Mouse (Mus musculus): ENCODE measurements around the gene Dgkz. TPM values are rescaled to one million over a fixed set of nuclear protein-coding genes. Genes with fewer than 3 reads are reported as not detected.

Dgkz gene
- polyA plus RNA-seq, 1 experiment from 2014 or later, result 24.1 TPM

DNA sequence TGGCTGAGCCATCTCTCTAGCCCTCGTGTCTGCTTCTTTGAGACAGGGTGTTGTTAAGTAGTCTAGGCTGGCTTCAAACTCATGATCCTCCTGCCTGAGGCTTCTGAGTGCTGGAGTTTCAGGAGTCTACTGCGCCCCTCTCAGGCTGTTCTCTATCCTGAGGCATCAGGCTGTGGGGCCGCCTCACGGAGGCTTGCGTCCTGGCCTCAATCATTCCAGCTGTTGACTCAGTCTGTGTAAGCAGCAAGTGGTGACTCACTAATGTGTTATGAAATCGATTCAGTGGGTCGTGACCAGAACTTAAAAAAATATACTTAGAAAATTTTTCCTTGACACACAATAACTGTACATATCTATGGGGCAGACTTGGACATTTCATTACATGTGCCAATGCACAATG, 29.0 kb upstream of the Dgkz start:
- Histone ChIP-seq H3K27ac (ENCODE audit: low read depth, low read length) (no peak overlapping the region), H3K9me3 (ENCODE audit: control insufficient read depth, low read length) (no peaks in the 10 kb centered on the region), H3K27me3 (ENCODE audit: control insufficient read depth, insufficient read depth, low read length) (peaks cover 4% of the 10 kb centered on the region; the same call in 1 of the 2 replicates), H3K36me3 (ENCODE audit: control insufficient read depth, insufficient read depth, low read length) (no peaks in the 10 kb centered on the region), H3K9ac (ENCODE audit: low read depth, low read length) (no peak overlapping the region), H3K4me1 (replicated peaks; ENCODE audit: control insufficient read depth, insufficient read depth, low read length) (no peaks in the 10 kb centered on the region), H3K4me2 (replicated peaks; ENCODE audit: low read depth, low read length) (no peak overlapping the region), H3K4me3 (ENCODE audit: low read depth, low read length) (no peak overlapping the region)
- WGBS, result 78% methylated on average over 7 of the region's 7 CpGs
- no peak for DNase-seq (ENCODE audit: low spot score)
- no peak for ATAC-seq (ENCODE audit: low FRiP score)

DNA sequence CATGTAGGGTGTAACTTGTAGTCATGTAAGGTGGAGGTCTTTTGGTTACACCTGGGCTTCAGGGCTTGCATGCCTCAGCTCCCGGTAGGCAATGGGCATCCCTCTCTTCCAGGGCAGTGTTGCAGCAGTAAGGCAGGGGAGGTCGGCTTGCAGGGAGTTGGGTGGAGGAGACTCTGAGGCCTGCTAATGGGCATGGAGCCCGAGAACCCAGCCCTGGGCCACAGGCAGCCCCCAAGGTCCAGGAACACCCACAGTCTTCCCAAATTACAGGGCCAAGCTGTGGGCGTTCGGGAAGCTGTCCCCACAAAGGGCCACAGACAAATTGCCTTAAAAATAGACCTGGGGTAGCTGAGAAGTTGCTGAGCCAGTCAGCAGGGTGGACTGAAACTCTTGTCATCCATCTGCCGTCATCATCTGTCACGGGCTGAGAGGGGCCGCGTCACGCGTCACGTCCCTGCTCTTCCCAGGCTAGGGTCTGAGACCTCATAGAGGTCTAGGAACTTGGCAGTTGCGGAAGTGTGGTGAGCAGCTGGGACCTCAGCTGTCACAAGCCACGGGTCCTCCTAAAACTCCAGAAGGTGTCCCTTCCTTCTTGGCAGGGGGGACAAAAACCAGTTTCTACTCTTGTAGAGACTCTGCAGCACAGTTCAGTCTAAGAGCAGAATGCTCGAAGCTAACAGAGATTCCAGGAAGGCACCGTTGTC, 22.4 kb upstream of the Dgkz start:
- H3K27ac ChIP-seq (ENCODE audit: low read depth, low read length), result no peak overlapping the region
- no peak overlapping the region for H3K4me2 ChIP-seq (replicated peaks; ENCODE audit: low read depth, low read length)
- no peak for DNase-seq (ENCODE audit: low spot score)
- no peaks in the 10 kb centered on the region for H3K4me1 ChIP-seq (replicated peaks; ENCODE audit: control insufficient read depth, insufficient read depth, low read length)
- ATAC-seq (ENCODE audit: low FRiP score), result no peak
- no peak overlapping the region for H3K4me3 ChIP-seq (ENCODE audit: low read depth, low read length)
- H3K9ac ChIP-seq (ENCODE audit: low read depth, low read length), result no peak overlapping the region
- WGBS, result 80% methylated on average over 16 of the region's 16 CpGs
- H3K27me3 ChIP-seq (ENCODE audit: control insufficient read depth, insufficient read depth, low read length), result no peaks in the 10 kb centered on the region
- no peaks in the 10 kb centered on the region for H3K36me3 ChIP-seq (ENCODE audit: control insufficient read depth, insufficient read depth, low read length)
- no peaks in the 10 kb centered on the region for H3K9me3 ChIP-seq (ENCODE audit: control insufficient read depth, low read length)

DNA sequence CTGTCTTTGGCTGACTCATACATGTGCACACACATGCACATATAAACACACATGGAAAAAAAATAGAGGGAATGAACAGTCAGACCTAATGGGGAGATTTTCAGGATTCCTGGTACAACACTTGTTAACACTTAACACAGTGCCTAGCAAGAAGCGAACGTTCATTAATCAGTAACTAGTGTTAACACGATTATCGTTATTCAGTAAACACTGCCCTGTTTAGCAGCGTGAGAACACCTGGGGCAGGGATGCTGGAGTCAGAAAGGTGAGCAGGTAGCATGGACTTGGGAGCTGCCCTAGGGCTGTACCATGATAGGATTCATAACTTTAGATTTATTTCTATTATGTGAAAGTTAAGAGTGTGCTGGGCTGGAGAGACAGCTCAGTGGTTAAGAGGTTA, 20.3 kb upstream of the Dgkz start:
- Histone ChIP-seq H3K4me1 (replicated peaks; ENCODE audit: control insufficient read depth, insufficient read depth, low read length) (no peaks in the 10 kb centered on the region), H3K27ac (ENCODE audit: low read depth, low read length) (no peak overlapping the region), H3K4me3 (ENCODE audit: low read depth, low read length) (no peak overlapping the region), H3K9ac (ENCODE audit: low read depth, low read length) (no peak overlapping the region), H3K4me2 (replicated peaks; ENCODE audit: low read depth, low read length) (no peak overlapping the region), H3K36me3 (ENCODE audit: control insufficient read depth, insufficient read depth, low read length) (no peaks in the 10 kb centered on the region), H3K27me3 (ENCODE audit: control insufficient read depth, insufficient read depth, low read length) (no peaks in the 10 kb centered on the region), H3K9me3 (ENCODE audit: control insufficient read depth, low read length) (no peaks in the 10 kb centered on the region)
- WGBS, result 78% methylated on average over 5 of the region's 5 CpGs
- DNase-seq (ENCODE audit: low spot score) (no peak), ATAC-seq (ENCODE audit: low FRiP score) (no peak)

DNA sequence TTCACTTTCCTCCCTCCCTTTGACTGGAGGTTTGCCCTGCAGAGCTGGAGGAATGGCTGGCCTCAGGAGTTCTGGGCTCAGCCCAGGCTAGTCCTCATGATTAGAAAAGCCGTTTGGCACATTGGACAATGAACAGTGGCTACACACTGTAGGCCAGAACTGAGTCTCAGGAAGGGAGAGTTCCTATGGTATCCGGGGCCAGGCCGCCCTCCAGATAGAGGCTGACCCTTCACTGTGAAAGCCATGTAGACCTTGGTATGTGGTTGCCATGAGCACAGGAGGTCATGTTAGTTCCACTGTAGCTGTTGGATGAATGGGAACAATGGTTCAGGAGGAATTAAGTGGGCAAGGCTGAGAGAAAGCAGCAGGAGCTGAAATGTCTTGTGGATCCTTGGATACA, 17.7 kb upstream of the Dgkz start:
- no peak for ATAC-seq (ENCODE audit: low FRiP score)
- no peak for DNase-seq (ENCODE audit: low spot score)
- H3K9ac ChIP-seq (ENCODE audit: low read depth, low read length), result no peak overlapping the region
- 62% methylated on average over 3 of the region's 3 CpGs for WGBS
- no peaks in the 10 kb centered on the region for H3K27me3 ChIP-seq (ENCODE audit: control insufficient read depth, insufficient read depth, low read length)
- H3K4me3 ChIP-seq (ENCODE audit: low read depth, low read length), result no peak overlapping the region
- H3K9me3 ChIP-seq (ENCODE audit: control insufficient read depth, low read length), result no peaks in the 10 kb centered on the region
- H3K4me1 ChIP-seq (replicated peaks; ENCODE audit: control insufficient read depth, insufficient read depth, low read length), result no peaks in the 10 kb centered on the region
- H3K4me2 ChIP-seq (replicated peaks; ENCODE audit: low read depth, low read length), result no peak overlapping the region
- H3K27ac ChIP-seq (ENCODE audit: low read depth, low read length), result no peak overlapping the region
- no peaks in the 10 kb centered on the region for H3K36me3 ChIP-seq (ENCODE audit: control insufficient read depth, insufficient read depth, low read length)

DNA sequence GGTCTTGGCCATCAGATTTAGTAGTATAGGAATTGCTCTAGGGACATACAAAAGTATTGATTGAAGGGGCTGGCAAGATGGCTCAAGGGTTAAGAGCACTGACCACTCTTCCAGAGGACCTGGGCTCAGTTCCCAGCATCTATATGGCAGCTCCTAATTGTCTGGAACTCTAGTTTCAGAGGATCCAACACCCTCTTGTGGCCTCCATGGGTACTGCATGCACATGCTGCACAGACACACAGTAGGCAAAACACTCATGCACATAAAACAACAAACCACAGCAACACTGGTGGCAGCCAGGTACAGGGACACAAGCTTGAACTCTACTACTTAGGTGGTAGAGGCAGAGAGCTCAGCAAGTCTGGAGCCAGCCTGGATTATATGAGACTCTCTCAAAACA, 14.1 kb upstream of the Dgkz start:
- Histone ChIP-seq H3K4me3 (ENCODE audit: low read depth, low read length) (no peak overlapping the region), H3K27ac (ENCODE audit: low read depth, low read length) (no peak overlapping the region), H3K4me2 (replicated peaks; ENCODE audit: low read depth, low read length) (no peak overlapping the region), H3K4me1 (replicated peaks; ENCODE audit: control insufficient read depth, insufficient read depth, low read length) (no peaks in the 10 kb centered on the region; the same call in 1 of the 2 replicates), H3K9ac (ENCODE audit: low read depth, low read length) (no peak overlapping the region), H3K36me3 (ENCODE audit: control insufficient read depth, insufficient read depth, low read length) (no peaks in the 10 kb centered on the region), H3K27me3 (ENCODE audit: control insufficient read depth, insufficient read depth, low read length) (no peaks in the 10 kb centered on the region), H3K9me3 (ENCODE audit: control insufficient read depth, low read length) (no peaks in the 10 kb centered on the region)
- ATAC-seq (ENCODE audit: low FRiP score), result no peak
- DNase-seq (ENCODE audit: low spot score), result no peak

DNA sequence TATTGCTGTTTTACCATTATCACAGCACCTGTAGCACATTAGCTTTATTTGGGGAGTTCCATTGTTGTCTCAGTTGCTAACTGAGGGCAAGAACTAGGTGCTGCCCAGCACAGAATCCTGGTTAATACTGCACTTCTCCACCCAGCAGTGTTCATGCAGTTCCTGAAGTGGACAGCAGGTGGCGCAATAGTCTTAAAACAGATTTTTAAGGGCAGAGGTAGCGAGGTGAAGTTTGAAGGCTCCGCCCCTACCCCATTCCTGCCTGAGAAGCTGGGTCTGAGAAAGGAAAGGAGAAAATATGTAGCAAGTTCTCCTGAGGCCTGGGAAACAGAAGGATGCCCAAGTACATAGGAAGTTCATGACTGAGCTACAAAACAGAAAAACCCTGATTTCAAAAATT, 11.9 kb upstream of the Dgkz start:
- DNase-seq (ENCODE audit: low spot score) (peak; percentile 92), ATAC-seq (ENCODE audit: low FRiP score) (no peak)
- H3K9ac ChIP-seq (ENCODE audit: low read depth, low read length), result no peak overlapping the region
- no peak overlapping the region for H3K4me3 ChIP-seq (ENCODE audit: low read depth, low read length)
- no peaks in the 10 kb centered on the region for H3K27me3 ChIP-seq (ENCODE audit: control insufficient read depth, insufficient read depth, low read length)
- no peak overlapping the region for H3K27ac ChIP-seq (ENCODE audit: low read depth, low read length)
- H3K4me2 ChIP-seq (replicated peaks; ENCODE audit: low read depth, low read length), result no peak overlapping the region
- peaks cover 4% of the 10 kb centered on the region; the same call in 1 of the 2 replicates for H3K4me1 ChIP-seq (replicated peaks; ENCODE audit: control insufficient read depth, insufficient read depth, low read length)
- no peaks in the 10 kb centered on the region for H3K9me3 ChIP-seq (ENCODE audit: control insufficient read depth, low read length)
- H3K36me3 ChIP-seq (ENCODE audit: control insufficient read depth, insufficient read depth, low read length), result no peaks in the 10 kb centered on the region
- 5% methylated on average over 3 of the region's 3 CpGs for WGBS

DNA sequence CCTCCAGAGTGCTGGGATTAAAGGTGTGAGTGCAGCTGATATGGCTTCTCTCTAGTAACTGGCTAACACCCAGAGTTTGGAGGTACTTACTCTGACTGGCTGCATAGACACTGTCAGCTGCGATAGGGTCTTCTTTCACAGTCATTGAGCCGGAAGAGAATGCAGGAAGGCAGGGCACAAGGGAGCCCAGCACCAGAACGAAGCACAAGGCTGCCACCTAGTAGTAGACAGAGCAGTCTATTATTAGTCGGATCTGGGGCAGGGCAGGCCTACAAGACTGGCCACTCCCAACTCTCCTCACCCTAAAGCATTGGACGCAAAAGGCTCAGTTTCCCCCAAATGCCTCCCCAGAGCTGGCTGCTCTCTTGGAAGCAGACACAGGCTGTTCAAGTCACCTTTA, 10.4 kb upstream of the Dgkz start:
- 4% methylated on average over 5 of the region's 5 CpGs for WGBS
- no peak for DNase-seq (ENCODE audit: low spot score)
- Histone ChIP-seq H3K36me3 (ENCODE audit: control insufficient read depth, insufficient read depth, low read length) (no peaks in the 10 kb centered on the region), H3K4me1 (replicated peaks; ENCODE audit: control insufficient read depth, insufficient read depth, low read length) (peaks cover 4% of the 10 kb centered on the region; the same call in 1 of the 2 replicates), H3K27ac (ENCODE audit: low read depth, low read length) (no peak overlapping the region), H3K9me3 (ENCODE audit: control insufficient read depth, low read length) (no peaks in the 10 kb centered on the region), H3K27me3 (ENCODE audit: control insufficient read depth, insufficient read depth, low read length) (no peaks in the 10 kb centered on the region), H3K9ac (ENCODE audit: low read depth, low read length) (no peak overlapping the region), H3K4me2 (replicated peaks; ENCODE audit: low read depth, low read length) (no peak overlapping the region), H3K4me3 (ENCODE audit: low read depth, low read length) (no peak overlapping the region)
- ATAC-seq (ENCODE audit: low FRiP score), result peak; percentile 23; the same call in 1 of the 2 replicates

DNA sequence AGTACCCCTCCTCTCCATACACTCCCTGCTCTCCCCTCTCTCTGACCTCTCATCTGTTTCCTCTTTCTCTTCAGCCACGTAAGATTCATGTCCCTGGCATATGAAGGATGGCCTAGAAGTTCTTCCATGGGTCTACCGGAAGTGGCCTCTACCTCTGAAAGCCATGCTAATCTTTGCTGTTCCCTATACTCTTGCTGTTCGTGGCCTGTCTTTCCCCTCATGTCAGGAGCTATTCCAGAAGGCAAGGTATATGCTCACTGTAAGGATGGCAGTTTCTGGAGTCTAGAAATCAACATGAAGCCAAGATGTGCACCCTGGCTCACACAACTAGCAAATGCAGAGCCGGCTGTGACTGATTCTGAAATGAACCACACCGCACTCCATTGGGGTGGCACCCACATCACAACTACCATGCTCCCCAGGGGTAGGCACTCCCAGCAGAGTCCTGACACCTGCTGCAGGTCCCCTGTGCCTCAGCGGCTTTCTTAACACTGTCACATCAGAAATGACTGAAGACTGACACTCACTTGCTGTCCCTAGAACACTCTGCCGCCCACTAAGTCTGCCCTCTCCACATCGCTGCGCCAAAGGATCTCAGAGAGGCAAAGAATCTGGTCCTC, 9.4 kb upstream of the Dgkz start:
- DNase-seq (ENCODE audit: low spot score), result no peak
- ATAC-seq (ENCODE audit: low FRiP score), result no peak
- H3K9me3 ChIP-seq (ENCODE audit: control insufficient read depth, low read length), result no peaks in the 10 kb centered on the region
- peaks cover 4% of the 10 kb centered on the region; the same call in 1 of the 2 replicates for H3K4me1 ChIP-seq (replicated peaks; ENCODE audit: control insufficient read depth, insufficient read depth, low read length)
- no peak overlapping the region for H3K9ac ChIP-seq (ENCODE audit: low read depth, low read length)
- no peak overlapping the region for H3K27ac ChIP-seq (ENCODE audit: low read depth, low read length)
- no peak overlapping the region for H3K4me3 ChIP-seq (ENCODE audit: low read depth, low read length)
- peak overlapping the region; percentile 32; the same call in 1 of the 2 replicates for H3K4me2 ChIP-seq (replicated peaks; ENCODE audit: low read depth, low read length)
- 24% methylated on average over 9 of the region's 9 CpGs for WGBS
- no peaks in the 10 kb centered on the region for H3K27me3 ChIP-seq (ENCODE audit: control insufficient read depth, insufficient read depth, low read length)
- no peaks in the 10 kb centered on the region for H3K36me3 ChIP-seq (ENCODE audit: control insufficient read depth, insufficient read depth, low read length)

DNA sequence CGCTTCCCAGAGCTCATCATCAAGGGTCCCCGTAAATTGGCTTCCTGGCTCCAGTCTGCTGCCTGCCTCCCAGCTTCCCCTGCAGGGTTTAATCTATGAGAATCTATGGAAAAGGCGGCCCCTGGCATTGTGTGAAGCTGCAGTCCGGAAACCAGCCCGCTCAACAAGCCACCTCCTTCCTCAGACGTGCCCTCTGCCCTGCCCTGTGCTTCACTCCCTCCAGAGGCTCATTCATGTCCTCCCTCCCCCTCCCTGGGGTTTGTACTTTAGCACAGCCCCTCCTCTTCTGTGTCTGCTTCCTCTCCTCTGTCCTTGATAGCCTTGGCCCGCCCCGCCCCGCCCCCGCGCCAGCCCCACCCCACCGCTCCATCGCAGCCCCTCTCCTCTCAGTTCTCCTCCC, 8.8 kb upstream of the Dgkz start:
- WGBS, result under 1% methylated on average over 8 of the region's 13 CpGs
- peaks cover 4% of the 10 kb centered on the region; the same call in 1 of the 2 replicates for H3K4me1 ChIP-seq (replicated peaks; ENCODE audit: control insufficient read depth, insufficient read depth, low read length)
- H3K9me3 ChIP-seq (ENCODE audit: control insufficient read depth, low read length), result no peaks in the 10 kb centered on the region
- H3K27ac ChIP-seq (ENCODE audit: low read depth, low read length), result peak overlapping the region; percentile 62
- ATAC-seq (ENCODE audit: low FRiP score) (peak; percentile 84), DNase-seq (ENCODE audit: low spot score) (peak; percentile 77)
- peak overlapping the region; percentile 32 for H3K4me2 ChIP-seq (replicated peaks; ENCODE audit: low read depth, low read length)
- no peaks in the 10 kb centered on the region for H3K36me3 ChIP-seq (ENCODE audit: control insufficient read depth, insufficient read depth, low read length)
- peak overlapping the region; percentile 10; the same call in 1 of the 2 replicates for H3K4me3 ChIP-seq (ENCODE audit: low read depth, low read length)
- 0 out of 2 replicates have a peak, but pooled peaks cover under 1% of the 10 kb centered on the region for H3K27me3 ChIP-seq (ENCODE audit: control insufficient read depth, insufficient read depth, low read length)
- peak overlapping the region; percentile 40; the same call in 1 of the 2 replicates for H3K9ac ChIP-seq (ENCODE audit: low read depth, low read length)
